Mouse (Mus musculus) liver, embryonic 13.5 days (tissue): ENCODE measurements around the gene B3gnt8. TPM values are rescaled to one million over a fixed set of nuclear protein-coding genes. Genes with fewer than 3 reads are reported as not detected.
A peak's percentile ranks its signal among the peaks of the same experiment; 100 is the strongest.

Experiments used
- ATAC-seq: fragments of 200-750 bp; cut with Nextera tagmentation; 2 replicates; pipeline ENCODE4 v1.8.0; 2017; ENCODE audit warnings: low read depth, mild to moderate bottlenecking, moderate number of reproducible peaks, moderate library complexity
- DNase-seq: peaks from one replicate; pipeline ENCODE4 v3.0.0; 2022
- H3K27ac ChIP-seq: fragments of 300-500 bp; sonication (generic); 2 replicates; pipeline ENCODE4 v1.5.1; 2015; ENCODE audit warnings: moderate library complexity, mild to moderate bottlenecking, inconsistent platforms
- H3K27me3 ChIP-seq: fragments of 300-500 bp; sonication (generic); 2 replicates; pipeline ENCODE4 v1.6.1; 2015; ENCODE audit warnings: mild to moderate bottlenecking, inconsistent platforms
- H3K36me3 ChIP-seq: fragments of 300-500 bp; sonication (generic); 2 replicates; pipeline ENCODE4 v1.6.1; 2015; ENCODE audit warnings: mild to moderate bottlenecking, inconsistent platforms
- H3K4me1 ChIP-seq: fragments of 300-500 bp; sonication (generic); replicated peaks from 2 replicates; pipeline ENCODE4 v1.6.1; 2015; ENCODE audit warnings: inconsistent platforms
- H3K4me2 ChIP-seq: fragments of 300-500 bp; sonication (generic); 2 replicates; pipeline ENCODE4 v1.6.1; 2015; ENCODE audit warnings: inconsistent platforms, mild to moderate bottlenecking, moderate library complexity
- H3K4me3 ChIP-seq: fragments of 300-500 bp; sonication (generic); replicated peaks from 2 replicates; pipeline ENCODE4 v1.5.1; 2015; ENCODE audit warnings: mild to moderate bottlenecking, inconsistent platforms
- H3K9ac ChIP-seq: fragments of 300-500 bp; sonication (generic); 2 replicates; pipeline ENCODE4 v1.6.1; 2015; ENCODE audit warnings: mild to moderate bottlenecking, inconsistent platforms
- H3K9me3 ChIP-seq: fragments of 300-500 bp; sonication (generic); replicated peaks from 2 replicates; pipeline ENCODE4 v1.6.1; 2016; ENCODE audit warnings: inconsistent platforms
- WGBS: fragments of 180-500 bp; shearing (Covaris S2); methylation state at CpG from one replicate; pipeline ENCODE4 v1.1.7; 2015; ENCODE audit not compliant: insufficient replicate concordance; 5-methylcytosine and 5-hydroxymethylcytosine counted together
- polyA plus RNA-seq: library from polyadenylated mRNA; unstranded; fragments of >200 nt; fragmentation: Nextera tagmentation; extraction: Ambion mirVana; gene quantifications from 2 replicates; pipeline ENCODE4 v1.2.1, GENCODE M21; 2015

Gene B3gnt8
- polyA plus RNA-seq, 1 experiment from 2014 or later: 2.2 TPM

GRCm38 (mm10) chr7:25644631-25645030, 18.2 kb downstream of the B3gnt8 start:
- ATAC-seq (no peak), DNase-seq (no peak)
- Histone ChIP-seq H3K9ac (no peak overlapping the region), H3K9me3 (peaks cover 8% of the 10 kb centered on the region; the same call in 1 of the 2 replicates), H3K4me2 (no peak overlapping the region), H3K27me3 (no peaks in the 10 kb centered on the region), H3K4me3 (no peak overlapping the region), H3K4me1 (peaks cover 9% of the 10 kb centered on the region), H3K36me3 (peaks cover 4% of the 10 kb centered on the region; the same call in 1 of the 2 replicates), H3K27ac (no peak overlapping the region)
- 47% methylated on average over 4 of the region's 4 CpGs for WGBS

DNA sequence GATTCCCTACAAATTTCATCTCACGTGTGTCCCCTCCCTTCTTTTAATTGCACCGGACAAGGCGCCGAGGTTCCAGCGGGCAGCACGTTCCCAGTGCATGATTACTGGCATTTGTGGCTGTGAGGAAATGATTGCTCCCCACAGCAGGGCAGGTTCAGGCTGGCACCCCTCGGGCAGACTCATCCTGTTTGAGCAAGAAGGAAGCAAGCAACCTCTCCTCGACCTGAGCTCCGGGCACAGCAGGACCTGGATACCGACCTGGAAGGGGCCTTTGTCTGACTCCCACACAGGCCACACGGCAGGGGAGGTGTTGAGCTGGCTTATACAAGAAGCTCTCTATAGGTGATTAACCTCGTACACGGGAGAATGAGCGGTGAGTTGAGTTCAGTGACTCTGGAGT, 18.6 kb downstream of the B3gnt8 start:
- H3K9ac ChIP-seq: no peak overlapping the region

GRCm38 (mm10) chr7:25647574-25648123, 21.2 kb downstream of the B3gnt8 start:
- peaks cover 5% of the 10 kb centered on the region; the same call in 1 of the 2 replicates for H3K9me3 ChIP-seq
- H3K4me2 ChIP-seq: no peak overlapping the region
- ATAC-seq (no peak), DNase-seq (no peak)
- no peak overlapping the region for H3K4me3 ChIP-seq
- no peak overlapping the region for H3K27ac ChIP-seq
- no peaks in the 10 kb centered on the region for H3K36me3 ChIP-seq
- peaks cover 20% of the 10 kb centered on the region for H3K4me1 ChIP-seq
- WGBS: 50% methylated on average over 5 of the region's 5 CpGs
- H3K9ac ChIP-seq: no peak overlapping the region
- no peaks in the 10 kb centered on the region for H3K27me3 ChIP-seq

More for the DNA sequence above, 18.6 kb downstream of the B3gnt8 start:
- H3K4me1 ChIP-seq: peaks cover 13% of the 10 kb centered on the region
- H3K36me3 ChIP-seq: peaks cover 4% of the 10 kb centered on the region; the same call in 1 of the 2 replicates
- no peaks in the 10 kb centered on the region for H3K27me3 ChIP-seq
- 53% methylated on average over 14 of the region's 14 CpGs for WGBS
- no peak overlapping the region for H3K27ac ChIP-seq
- no peak overlapping the region for H3K4me2 ChIP-seq
- no peak for ATAC-seq
- no peak overlapping the region for H3K4me3 ChIP-seq
- peaks cover 8% of the 10 kb centered on the region; the same call in 1 of the 2 replicates for H3K9me3 ChIP-seq
- DNase-seq: no peak

- H3K27me3 ChIP-seq: no peaks in the 10 kb centered on the region
- no peak overlapping the region for H3K4me2 ChIP-seq
- H3K27ac ChIP-seq: peak overlapping the region; percentile 43
- no peak overlapping the region for H3K9ac ChIP-seq
- ATAC-seq (no peak), DNase-seq (no peak)
- 20% methylated on average over 5 of the region's 5 CpGs for WGBS
- H3K4me3 ChIP-seq: no peak overlapping the region
- peaks cover 20% of the 10 kb centered on the region for H3K4me1 ChIP-seq
- no peaks in the 10 kb centered on the region for H3K9me3 ChIP-seq
- no peaks in the 10 kb centered on the region for H3K36me3 ChIP-seq
These were observed 23.4 kb downstream of the B3gnt8 start for GRCm38 (mm10) chr7:25649839-25650238.

GRCm38 (mm10) chr7:25651281-25651680, 24.8 kb downstream of the B3gnt8 start:
- Histone ChIP-seq H3K27me3 (no peaks in the 10 kb centered on the region), H3K4me1 (peaks cover 20% of the 10 kb centered on the region), H3K36me3 (no peaks in the 10 kb centered on the region), H3K9me3 (no peaks in the 10 kb centered on the region), H3K4me2 (0 out of 2 replicates have a peak overlapping the region, but pooled peaks have one; percentile 2), H3K4me3 (no peak overlapping the region), H3K27ac (peak overlapping the region; percentile 39; the same call in 1 of the 2 replicates), H3K9ac (no peak overlapping the region)
- WGBS: 43% methylated on average over 8 of the region's 8 CpGs
- ATAC-seq (no peak), DNase-seq (no peak)

GRCm38 (mm10) chr7:25652244-25652759, 25.8 kb downstream of the B3gnt8 start:
- WGBS: 38% methylated on average over 12 of the region's 12 CpGs
- H3K36me3 ChIP-seq: no peaks in the 10 kb centered on the region
- ATAC-seq (no peak), DNase-seq (no peak)
- no peak overlapping the region for H3K4me3 ChIP-seq
- peaks cover 23% of the 10 kb centered on the region for H3K4me1 ChIP-seq
- no peak overlapping the region for H3K9ac ChIP-seq
- no peaks in the 10 kb centered on the region for H3K9me3 ChIP-seq
- no peaks in the 10 kb centered on the region for H3K27me3 ChIP-seq
- no peak overlapping the region for H3K27ac ChIP-seq
- H3K4me2 ChIP-seq: no peak overlapping the region

DNA sequence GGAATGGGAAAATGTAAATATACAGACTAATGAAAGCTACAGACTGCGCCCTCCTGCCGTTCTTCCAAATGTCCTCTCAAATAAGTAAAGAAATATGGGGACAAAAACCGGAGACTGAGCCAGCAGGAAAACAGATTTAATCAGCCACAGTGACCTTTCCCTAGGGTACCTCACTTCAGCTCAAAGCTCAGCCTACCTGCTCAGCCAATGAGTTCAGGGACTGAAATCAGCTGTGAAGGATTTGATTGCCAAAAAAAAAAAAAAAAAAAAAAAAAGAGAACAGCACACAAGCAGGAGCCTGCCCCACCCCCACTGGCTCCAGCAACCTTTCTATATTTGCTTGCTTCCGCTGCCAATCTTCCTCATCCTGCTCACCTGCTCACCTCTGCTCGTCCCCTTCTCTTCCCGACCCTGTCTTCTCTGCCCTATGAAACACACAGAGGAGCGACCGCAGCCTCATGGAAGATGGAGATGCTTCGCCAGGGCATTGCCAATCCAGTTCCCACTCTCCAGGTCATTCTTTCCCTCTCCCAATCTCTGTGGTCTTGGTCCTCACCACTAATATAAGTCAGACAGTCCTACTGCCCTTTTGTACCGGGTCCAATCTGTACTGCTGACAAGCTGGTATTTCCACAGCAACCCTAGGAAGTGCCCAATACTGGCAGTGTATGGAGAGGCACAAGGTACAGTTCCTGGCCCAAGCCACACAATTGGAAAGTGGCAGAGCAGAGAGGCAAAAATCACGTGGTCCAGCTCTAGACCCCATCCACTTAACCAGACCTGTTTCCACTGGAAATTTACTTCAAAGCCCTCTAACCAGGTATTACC, 29.4 kb downstream of the B3gnt8 start:
- Histone ChIP-seq H3K27ac (peak overlapping the region; percentile 18), H3K4me2 (no peak overlapping the region), H3K9ac (no peak overlapping the region), H3K9me3 (no peaks in the 10 kb centered on the region), H3K4me3 (no peak overlapping the region), H3K4me1 (peaks cover 36% of the 10 kb centered on the region), H3K36me3 (no peaks in the 10 kb centered on the region), H3K27me3 (no peaks in the 10 kb centered on the region)
- ATAC-seq (no peak), DNase-seq (no peak)
- WGBS: 58% methylated on average over 11 of the region's 11 CpGs

GRCm38 (mm10) chr7:25657785-25658184, 31.3 kb downstream of the B3gnt8 start:
- Histone ChIP-seq H3K27me3 (no peaks in the 10 kb centered on the region), H3K4me1 (peaks cover 36% of the 10 kb centered on the region), H3K9me3 (no peaks in the 10 kb centered on the region), H3K4me3 (peak overlapping the region; percentile 77), H3K9ac (peak overlapping the region; percentile 64), H3K27ac (no peak overlapping the region; the same call in 1 of the 2 replicates), H3K36me3 (peaks cover 13% of the 10 kb centered on the region), H3K4me2 (peak overlapping the region; percentile 80)
- no peak for ATAC-seq
- 21% methylated on average over 10 of the region's 10 CpGs for WGBS
- DNase-seq: no peak

DNA sequence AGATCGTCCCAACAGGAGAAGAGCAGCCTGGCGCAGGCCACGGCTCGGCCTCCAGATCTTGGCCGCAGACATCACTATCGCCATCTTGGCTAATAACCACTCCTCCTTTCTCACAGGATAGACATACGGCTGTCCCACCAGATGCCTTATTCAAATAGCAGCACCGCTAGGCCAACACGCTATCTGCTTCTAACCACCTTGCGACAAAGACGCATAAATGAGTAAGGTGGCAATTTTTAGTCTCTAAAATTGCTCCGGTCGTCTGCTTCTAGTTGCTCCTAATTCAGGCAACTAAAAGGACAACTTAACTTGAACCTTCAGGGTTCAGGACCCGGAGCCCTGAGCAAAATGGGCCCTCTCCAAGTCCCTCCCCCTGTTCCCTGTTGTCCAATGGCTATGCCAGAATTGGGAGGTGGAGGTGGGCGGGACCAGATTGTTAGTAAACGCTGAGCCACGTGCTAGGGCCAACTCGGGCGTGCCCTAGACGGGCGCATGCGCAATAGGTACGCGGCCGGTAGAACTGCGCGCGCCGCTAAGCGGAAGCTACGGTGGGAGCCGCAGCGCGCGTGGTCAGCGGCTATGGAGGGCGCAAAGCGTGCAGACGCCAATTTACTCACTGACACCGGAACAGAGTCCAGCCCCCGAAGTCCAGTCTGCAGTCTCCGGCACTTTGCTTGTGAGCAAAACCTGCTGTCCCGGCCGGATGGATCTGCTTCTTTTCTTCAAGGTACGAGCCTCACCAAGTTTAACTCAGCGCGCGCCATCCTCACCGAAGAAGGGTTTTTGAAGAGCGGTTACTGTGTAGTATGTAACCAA, 32.4 kb downstream of the B3gnt8 start, which contains the start of the genes Bckdha and Exosc5:
Bckdha (minus strand) TSS at position 325 of the 816 bp plus-strand sequence.
Exosc5 (plus strand) TSS at position 508 of the 816 bp plus-strand sequence.
- Histone ChIP-seq H3K27ac (no peak within 1 kb of the TSS; the same call in 1 of the 2 replicates), H3K4me1 (peaks cover 36% of the 10 kb centered on the region), H3K4me3 (peak within 1 kb of the TSS; percentile 77), H3K4me2 (peak within 1 kb of the TSS; percentile 80), H3K36me3 (peaks cover 23% of the 10 kb centered on the region), H3K9ac (peak within 1 kb of the TSS; percentile 80), H3K27me3 (no peaks in the 10 kb centered on the region), H3K9me3 (no peaks in the 10 kb centered on the region)
- ATAC-seq (peak; percentile 96), DNase-seq (peak; percentile 99)
- WGBS: under 1% methylated on average over 50 of the region's 50 CpGs

DNA sequence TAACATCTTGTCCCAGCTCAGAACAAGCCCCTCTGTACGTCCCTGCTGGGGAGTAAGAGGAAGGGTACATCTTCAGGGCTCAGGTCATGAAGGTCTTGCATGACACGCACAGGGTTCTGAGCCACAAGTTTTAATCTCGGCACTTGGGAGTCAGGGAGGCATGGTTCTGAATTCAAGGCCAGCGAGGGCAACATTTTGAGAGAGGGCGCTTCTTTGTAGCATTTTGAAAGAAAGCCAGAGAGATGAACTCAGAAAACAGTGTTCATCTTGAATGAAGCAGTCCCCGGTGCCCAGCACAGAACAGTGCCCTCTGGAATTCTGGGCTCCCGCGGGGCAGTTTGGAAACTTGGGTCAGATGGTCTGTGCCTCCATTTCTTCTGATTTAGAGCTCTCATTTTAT, 39.9 kb downstream of the B3gnt8 start:
- WGBS: 89% methylated on average over 8 of the region's 8 CpGs
- ATAC-seq (no peak), DNase-seq (no peak)
- H3K9me3 ChIP-seq: no peaks in the 10 kb centered on the region
- no peak overlapping the region for H3K4me2 ChIP-seq
- H3K4me1 ChIP-seq: no peaks in the 10 kb centered on the region; the same call in 1 of the 2 replicates
- H3K27me3 ChIP-seq: no peaks in the 10 kb centered on the region
- H3K4me3 ChIP-seq: no peak overlapping the region
- H3K36me3 ChIP-seq: peaks cover 74% of the 10 kb centered on the region
- H3K9ac ChIP-seq: no peak overlapping the region
- no peak overlapping the region for H3K27ac ChIP-seq

DNA sequence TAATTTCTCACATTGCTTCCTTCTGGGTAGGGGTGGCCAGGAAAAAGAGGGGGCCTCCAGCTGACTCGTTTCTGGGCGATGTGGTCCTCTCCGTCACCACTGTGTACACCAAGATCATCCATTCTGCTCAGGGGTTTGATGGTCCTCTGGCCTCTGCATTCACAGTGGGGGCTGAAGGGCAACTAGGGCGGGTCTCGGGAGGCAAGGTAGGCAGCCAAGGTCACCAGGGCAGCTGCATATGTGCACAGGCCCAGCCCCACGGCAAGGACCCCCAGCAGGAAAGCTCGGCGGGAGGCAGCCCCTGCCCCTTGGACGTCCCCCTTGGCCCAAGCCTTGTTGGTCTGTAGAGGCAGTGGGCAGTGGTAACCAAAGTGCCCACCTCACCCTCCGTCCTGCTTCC, 42.7 kb downstream of the B3gnt8 start:
- Histone ChIP-seq H3K9me3 (no peaks in the 10 kb centered on the region), H3K4me2 (no peak overlapping the region), H3K4me1 (no peaks in the 10 kb centered on the region), H3K27ac (no peak overlapping the region), H3K36me3 (peaks cover 48% of the 10 kb centered on the region), H3K9ac (no peak overlapping the region), H3K27me3 (peaks cover 13% of the 10 kb centered on the region), H3K4me3 (no peak overlapping the region)
- 80% methylated on average over 10 of the region's 10 CpGs for WGBS
- no peak for DNase-seq
- no peak for ATAC-seq
